Mouse (Mus musculus) forebrain, embryonic 14.5 days (tissue): ENCODE data around the gene Kcnk3. TPM values are rescaled to one million over a fixed set of nuclear protein-coding genes. Genes with fewer than 3 reads are reported as not detected.

Experiments
- ATAC-seq: fragments of 200-750 bp; cut with Nextera tagmentation; 2 replicates; pipeline ENCODE4 v1.8.0; 2017; ENCODE audit warnings: mild to moderate bottlenecking, moderate library complexity
- DNase-seq: peaks from one replicate; pipeline ENCODE4 v3.0.0-alpha.2; 2015; ENCODE audit warnings: low spot score
- H3K27ac ChIP-seq: fragments of 300-500 bp; sonication (generic); 2 replicates; pipeline ENCODE4 v1.5.1; 2014; ENCODE audit warnings: low read depth, mild to moderate bottlenecking, control low read depth, low read length, moderate library complexity
- H3K27me3 ChIP-seq: fragments of 300-500 bp; sonication (generic); replicated peaks from 2 replicates; pipeline ENCODE4 v1.6.1; 2014; ENCODE audit warnings: low read length, control low read depth, mixed read lengths; ENCODE audit not compliant: control insufficient read depth, insufficient read depth
- H3K36me3 ChIP-seq: fragments of 300-500 bp; sonication (generic); 2 replicates; pipeline ENCODE4 v1.6.1; 2014; ENCODE audit warnings: low read length, control low read depth; ENCODE audit not compliant: control insufficient read depth, insufficient read depth
- H3K4me1 ChIP-seq: fragments of 300-500 bp; sonication (generic); 2 replicates; pipeline ENCODE4 v1.6.1; 2014; ENCODE audit warnings: antibody characterized with exemption, low read length, control low read depth; ENCODE audit not compliant: control insufficient read depth, insufficient read depth
- H3K4me2 ChIP-seq: fragments of 300-500 bp; sonication (generic); 2 replicates; pipeline ENCODE4 v1.6.1; 2014; ENCODE audit warnings: mild to moderate bottlenecking, control low read depth, low read length
- H3K4me3 ChIP-seq: fragments of 300-500 bp; sonication (generic); 2 replicates; pipeline ENCODE4 v1.5.1; 2014; ENCODE audit warnings: low read depth, low read length, control low read depth
- H3K9ac ChIP-seq: fragments of 300-500 bp; sonication (generic); 2 replicates; pipeline ENCODE4 v1.6.1; 2014; ENCODE audit warnings: mild to moderate bottlenecking, low read length, control low read depth, moderate library complexity
- H3K9me3 ChIP-seq: fragments of 300-500 bp; sonication (generic); replicated peaks from 2 replicates; pipeline ENCODE4 v1.6.1; 2016; ENCODE audit warnings: low read length, control low read depth, mixed read lengths; ENCODE audit not compliant: control insufficient read depth
- WGBS: fragments of 180-500 bp; shearing (Covaris S2); extraction: QIAGEN DNeasy Blood & Tissue Kit; methylation state at CpG from one replicate; pipeline ENCODE4 v1.1.7; 2014; 5-methylcytosine and 5-hydroxymethylcytosine counted together
- polyA plus RNA-seq: library from polyadenylated mRNA; unstranded; fragments of >200 nt; fragmentation: Nextera tagmentation; extraction: Ambion mirVana; gene quantifications from 2 replicates; pipeline ENCODE4 v1.2.1, GENCODE M21; 2014

The Kcnk3 gene
- polyA plus RNA-seq, 1 experiment from 2014 or later: 2.1 TPM

DNA sequence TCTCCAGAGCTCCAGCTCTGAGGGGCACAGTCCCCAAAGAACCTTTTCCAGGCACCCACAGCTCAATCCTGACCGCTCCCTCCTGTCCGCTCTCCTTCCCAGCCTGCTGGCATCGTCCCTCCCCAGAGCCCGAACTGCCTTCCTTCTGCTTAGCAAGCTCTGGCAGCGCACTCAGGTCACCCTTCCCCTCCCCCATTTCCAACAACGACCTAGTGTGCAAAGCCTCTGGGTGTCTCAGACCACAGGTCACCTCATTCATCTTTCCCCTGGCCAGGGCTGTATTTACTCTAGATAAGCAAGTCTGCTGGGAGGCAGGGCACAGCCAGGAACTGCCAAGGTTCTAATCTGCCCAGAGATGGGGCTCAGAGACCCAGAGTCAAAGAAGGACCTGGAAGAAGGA is 27.4 kb downstream of the Kcnk3 start:
- DNase-seq (no peak), ATAC-seq (no peak)
- Histone ChIP-seq H3K4me3 (no peak overlapping the region), H3K27me3 (no peaks in the 10 kb centered on the region), H3K4me1 (no peaks in the 10 kb centered on the region), H3K9ac (no peak overlapping the region), H3K9me3 (no peaks in the 10 kb centered on the region), H3K4me2 (no peak overlapping the region), H3K27ac (no peak overlapping the region), H3K36me3 (no peaks in the 10 kb centered on the region)
- WGBS: 43% methylated on average over 6 of the region's 6 CpGs

DNA sequence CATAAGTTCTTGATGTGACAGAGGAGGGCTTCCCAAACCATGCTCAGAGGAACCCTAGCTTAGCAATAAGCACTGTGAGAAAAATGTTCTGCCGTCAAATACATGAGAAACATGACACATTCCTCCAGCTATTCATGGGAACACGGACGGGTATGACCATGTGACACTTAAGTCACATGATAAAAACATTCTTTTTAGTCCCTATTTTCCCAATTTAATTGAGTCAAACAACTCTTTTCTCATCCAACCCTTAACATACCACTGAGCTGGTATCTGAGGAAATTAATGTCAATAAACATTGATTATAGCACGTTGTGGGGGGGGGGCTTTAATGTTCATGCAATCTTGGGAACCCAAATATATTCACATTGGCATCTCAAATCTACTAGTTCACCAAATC is 27.8 kb downstream of the Kcnk3 start:
- Histone ChIP-seq H3K9ac (no peak overlapping the region), H3K27ac (no peak overlapping the region), H3K4me3 (no peak overlapping the region), H3K4me1 (no peaks in the 10 kb centered on the region), H3K27me3 (no peaks in the 10 kb centered on the region; the same call in 1 of the 2 replicates), H3K9me3 (no peaks in the 10 kb centered on the region), H3K4me2 (no peak overlapping the region), H3K36me3 (no peaks in the 10 kb centered on the region)
- ATAC-seq: no peak
- 76% methylated on average over 4 of the region's 4 CpGs for WGBS
- no peak for DNase-seq

DNA sequence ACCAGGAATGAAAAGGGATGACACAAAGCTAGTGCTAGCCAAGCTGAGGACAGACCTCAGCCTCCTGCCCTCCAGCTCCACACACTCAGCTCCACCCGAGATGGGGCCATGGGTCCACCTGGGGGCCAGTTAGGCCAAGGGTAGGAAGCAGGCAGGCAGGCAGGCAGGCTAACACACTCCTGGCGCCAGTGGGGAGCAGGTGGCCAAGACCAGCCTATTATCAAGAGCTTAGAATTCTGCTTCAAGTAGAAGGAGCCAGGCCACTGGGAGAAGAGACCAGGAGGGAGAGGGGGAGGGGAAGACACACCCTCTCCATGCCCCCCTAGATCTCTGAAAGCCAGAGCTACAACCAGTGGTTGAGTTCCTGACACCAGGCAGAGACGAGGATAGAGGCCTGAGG is 28.7 kb downstream of the Kcnk3 start:
- no peak overlapping the region for H3K4me2 ChIP-seq
- 19% methylated on average over 3 of the region's 3 CpGs for WGBS
- H3K4me3 ChIP-seq: no peak overlapping the region
- no peak for DNase-seq
- H3K4me1 ChIP-seq: no peaks in the 10 kb centered on the region
- peaks cover 7% of the 10 kb centered on the region for H3K27me3 ChIP-seq
- H3K27ac ChIP-seq: no peak overlapping the region
- no peaks in the 10 kb centered on the region for H3K36me3 ChIP-seq
- H3K9ac ChIP-seq: no peak overlapping the region
- no peaks in the 10 kb centered on the region for H3K9me3 ChIP-seq
- no peak for ATAC-seq

DNA sequence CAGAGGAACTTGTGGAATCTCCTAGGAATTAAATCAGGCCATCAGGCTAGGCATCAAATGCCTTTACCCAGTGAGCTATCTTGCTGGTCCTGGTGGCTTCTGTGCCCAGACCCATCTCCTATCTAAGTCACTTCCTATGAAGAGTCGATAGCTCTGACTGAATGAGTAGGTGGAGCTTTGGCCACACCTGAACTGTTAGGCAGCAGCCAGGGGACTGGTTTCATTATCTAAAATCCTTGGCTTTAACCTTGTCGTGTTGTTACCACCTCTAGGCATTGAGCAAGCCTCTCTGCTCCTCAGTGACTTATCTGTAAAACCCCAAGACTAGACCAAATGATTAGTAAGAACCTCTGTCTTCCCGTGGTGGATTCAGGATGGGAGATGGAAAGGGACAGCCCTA is 29.4 kb downstream of the Kcnk3 start:
- DNase-seq: no peak
- Histone ChIP-seq H3K9ac (no peak overlapping the region), H3K27me3 (peaks cover 15% of the 10 kb centered on the region), H3K4me2 (no peak overlapping the region), H3K4me3 (no peak overlapping the region), H3K9me3 (no peaks in the 10 kb centered on the region), H3K4me1 (peaks cover 4% of the 10 kb centered on the region), H3K36me3 (no peaks in the 10 kb centered on the region), H3K27ac (no peak overlapping the region)
- 34% methylated on average over 3 of the region's 3 CpGs for WGBS
- no peak for ATAC-seq

DNA sequence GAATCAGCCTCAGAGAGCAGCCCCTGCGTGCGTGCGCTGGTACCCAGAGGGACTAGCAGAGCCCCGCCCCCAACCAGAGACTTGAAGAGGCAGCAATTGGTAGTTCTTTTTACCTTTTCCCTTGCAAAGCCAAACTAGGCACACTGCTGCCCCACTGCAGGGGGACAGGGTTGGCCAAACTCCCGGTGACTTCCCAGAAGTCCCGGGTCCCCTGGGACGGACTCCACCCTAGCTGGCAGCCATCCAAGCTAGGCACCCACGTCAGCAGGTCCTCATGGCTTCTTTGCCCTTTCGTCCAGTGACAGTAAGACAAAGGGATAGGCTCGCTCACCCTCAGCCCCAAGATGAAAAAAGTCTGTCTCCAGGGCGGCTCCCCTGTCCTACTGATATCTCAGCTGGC is 29.9 kb downstream of the Kcnk3 start:
- no peak overlapping the region for H3K27ac ChIP-seq
- peaks cover 7% of the 10 kb centered on the region for H3K4me1 ChIP-seq
- no peak overlapping the region for H3K4me3 ChIP-seq
- H3K9ac ChIP-seq: no peak overlapping the region
- no peak overlapping the region for H3K4me2 ChIP-seq
- ATAC-seq (no peak), DNase-seq (no peak)
- H3K9me3 ChIP-seq: no peaks in the 10 kb centered on the region
- H3K36me3 ChIP-seq: no peaks in the 10 kb centered on the region
- peaks cover 20% of the 10 kb centered on the region for H3K27me3 ChIP-seq
- WGBS: 30% methylated on average over 11 of the region's 11 CpGs

DNA sequence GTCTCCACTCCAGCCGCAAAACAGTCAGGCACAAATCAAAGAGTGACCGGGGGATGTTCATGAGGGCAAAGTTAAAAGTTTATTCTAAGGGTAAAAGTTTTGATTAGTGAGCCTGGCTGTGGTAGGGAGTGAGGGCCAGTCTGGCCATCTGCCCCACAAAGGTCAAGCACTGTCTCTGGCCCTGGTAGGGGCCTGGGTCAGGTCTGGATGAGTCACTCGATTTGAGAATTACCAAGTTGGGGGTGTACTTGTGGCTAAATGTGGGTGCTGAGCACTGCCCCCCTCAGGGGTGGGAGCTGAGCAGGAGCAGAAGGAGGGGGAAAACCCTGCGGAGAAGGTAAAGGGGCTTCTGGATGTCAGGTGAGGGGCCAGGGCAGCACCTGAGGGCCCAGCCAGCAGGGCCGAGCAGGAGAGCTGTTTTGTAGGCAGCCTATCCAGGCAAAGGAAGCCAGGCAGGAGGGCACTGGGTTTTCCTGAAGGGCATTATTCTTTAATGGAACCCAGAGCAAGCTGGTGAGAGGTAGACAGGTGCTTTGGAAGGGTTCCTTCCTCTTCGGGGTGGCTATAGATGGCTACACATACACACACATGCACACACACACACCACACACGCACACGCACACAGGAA is 30.5 kb downstream of the Kcnk3 start:
- no peak for DNase-seq
- H3K4me2 ChIP-seq: no peak overlapping the region
- peaks cover 7% of the 10 kb centered on the region for H3K4me1 ChIP-seq
- ATAC-seq: no peak
- no peak overlapping the region for H3K4me3 ChIP-seq
- peaks cover 21% of the 10 kb centered on the region for H3K27me3 ChIP-seq
- no peak overlapping the region for H3K9ac ChIP-seq
- no peaks in the 10 kb centered on the region for H3K36me3 ChIP-seq
- H3K9me3 ChIP-seq: no peaks in the 10 kb centered on the region
- no peak overlapping the region for H3K27ac ChIP-seq
- 90% methylated on average over 8 of the region's 8 CpGs for WGBS

DNA sequence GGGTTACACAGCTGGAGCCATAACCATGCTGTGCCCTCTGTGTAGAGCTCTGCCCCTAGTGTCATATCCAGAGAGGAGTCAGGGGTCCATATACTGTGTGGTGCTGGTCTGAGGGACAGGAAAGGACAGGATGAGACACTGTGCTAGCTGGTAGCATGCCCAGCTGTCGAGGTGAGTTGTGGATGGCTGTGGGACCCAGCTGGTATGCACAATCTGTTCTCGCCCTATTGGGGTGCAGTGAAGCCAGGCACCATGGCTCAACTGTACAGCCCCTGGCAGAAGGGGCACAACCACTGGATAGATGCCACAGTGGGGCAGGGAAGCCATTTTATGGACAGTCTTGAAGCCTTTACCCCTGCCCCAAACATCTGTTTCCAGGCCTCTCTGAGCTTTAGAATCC is 31.2 kb downstream of the Kcnk3 start:
- Histone ChIP-seq H3K4me3 (no peak overlapping the region), H3K36me3 (no peaks in the 10 kb centered on the region), H3K4me2 (no peak overlapping the region), H3K9me3 (no peaks in the 10 kb centered on the region), H3K27ac (no peak overlapping the region), H3K4me1 (peaks cover 7% of the 10 kb centered on the region), H3K27me3 (peaks cover 21% of the 10 kb centered on the region), H3K9ac (no peak overlapping the region)
- no peak for DNase-seq
- WGBS: 69% methylated on average over 2 of the region's 2 CpGs
- ATAC-seq: no peak

DNA sequence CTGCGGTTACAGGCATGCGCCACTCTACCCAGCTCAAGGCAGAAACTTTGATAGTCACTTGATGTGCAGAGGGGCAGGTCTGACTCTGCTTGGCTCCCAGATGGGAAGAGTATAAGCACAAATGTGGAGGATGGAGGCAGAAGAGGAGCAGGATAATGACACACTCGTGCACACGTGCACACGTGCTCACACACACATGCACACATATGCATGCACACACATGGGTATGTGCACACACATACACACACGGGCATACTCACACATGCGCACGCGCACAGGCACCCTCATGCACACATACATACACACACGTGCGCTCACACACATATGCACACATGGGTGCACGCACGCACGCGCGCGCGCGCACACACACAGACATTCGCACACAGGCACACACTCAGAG is 32.6 kb downstream of the Kcnk3 start:
- Histone ChIP-seq H3K4me1 (peaks cover 7% of the 10 kb centered on the region), H3K9ac (no peak overlapping the region), H3K27ac (no peak overlapping the region), H3K36me3 (no peaks in the 10 kb centered on the region), H3K4me2 (no peak overlapping the region), H3K9me3 (no peaks in the 10 kb centered on the region), H3K4me3 (no peak overlapping the region), H3K27me3 (peaks cover 21% of the 10 kb centered on the region)
- DNase-seq (no peak), ATAC-seq (no peak)
- WGBS: 99% methylated on average over 20 of the region's 20 CpGs

DNA sequence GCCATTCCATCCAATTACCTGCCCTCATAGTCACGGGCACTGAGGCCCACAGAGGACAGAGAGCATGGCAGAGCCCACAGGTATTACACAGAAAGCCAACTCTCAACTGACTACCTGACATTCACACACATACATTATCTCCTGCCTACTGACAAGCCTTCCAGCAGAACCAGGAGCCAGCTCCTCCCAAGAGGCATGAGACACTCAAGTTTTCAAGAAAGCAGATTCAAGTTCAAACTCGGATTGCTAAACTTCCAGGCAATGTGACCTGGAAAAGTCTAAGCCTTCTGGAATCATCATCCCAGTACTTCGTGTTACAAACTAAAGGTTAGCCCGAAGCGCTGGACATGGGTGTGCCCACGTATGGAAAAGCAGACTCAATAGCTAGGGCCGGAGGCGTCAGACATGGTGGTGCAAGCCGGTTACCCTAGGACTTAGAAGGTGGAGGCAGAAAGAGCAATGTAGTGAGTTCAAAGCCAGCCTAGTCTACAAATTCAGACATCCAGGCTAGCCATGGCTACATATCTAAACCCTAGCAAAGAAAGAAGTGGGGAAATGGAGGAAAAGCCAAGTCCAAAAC is 33.3 kb downstream of the Kcnk3 start:
- H3K9ac ChIP-seq: no peak overlapping the region
- WGBS: 92% methylated on average over 9 of the region's 9 CpGs
- H3K4me2 ChIP-seq: no peak overlapping the region
- ATAC-seq (no peak), DNase-seq (no peak)
- H3K9me3 ChIP-seq: no peaks in the 10 kb centered on the region
- H3K4me3 ChIP-seq: no peak overlapping the region
- peaks cover 21% of the 10 kb centered on the region for H3K27me3 ChIP-seq
- peaks cover 7% of the 10 kb centered on the region for H3K4me1 ChIP-seq
- no peak overlapping the region for H3K27ac ChIP-seq
- H3K36me3 ChIP-seq: no peaks in the 10 kb centered on the region
